Mouse (Mus musculus) embryonic fibroblast, embryonic 13.5 days (primary cell): ENCODE results near the gene Kcna2.

Source experiments
- CTCF ChIP-seq: IDR thresholded peaks from 2 replicates; pipeline ENCODE4 v1.5.1; 2011; ENCODE audit warnings: mild to moderate bottlenecking, control low read depth, low read length, moderate library complexity, borderline replicate concordance; ENCODE audit not compliant: insufficient read depth
- POLR2A ChIP-seq: IDR thresholded peaks from 2 replicates; pipeline ENCODE4 v1.6.1; 2011; ENCODE audit warnings: low read depth, mild to moderate bottlenecking, control low read depth, low read length, moderate library complexity

DNA sequence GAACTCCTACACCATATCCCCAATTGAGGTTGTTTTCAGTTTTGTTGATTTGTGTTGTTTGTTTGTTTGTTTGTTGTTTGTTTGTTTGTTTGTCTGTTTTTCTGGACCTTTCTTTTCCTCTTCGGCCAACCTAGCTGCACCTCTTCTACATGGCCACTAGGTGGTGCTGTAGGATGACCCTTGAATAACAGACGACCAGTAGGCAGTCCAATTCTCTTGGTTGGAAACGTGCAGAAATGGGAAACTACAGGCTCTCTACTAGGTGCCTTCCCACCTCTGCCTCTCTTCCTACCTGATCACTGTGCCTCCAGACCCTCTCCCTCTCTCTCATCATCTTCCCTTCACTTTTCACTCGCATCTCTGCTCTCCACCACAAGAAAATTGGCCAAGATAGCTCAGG, 6.9 kb upstream of the Kcna2 start:
- TF ChIP-seq CTCF (peak; percentile 52; the same call in 1 of the 2 replicates), POLR2A (no peak)
